Mouse (Mus musculus) intestine, embryonic 14.5 days (tissue): ENCODE data around the gene Miip. TPM values are rescaled to one million over a fixed set of nuclear protein-coding genes. Genes with fewer than 3 reads are reported as not detected.
A peak's percentile ranks its signal among the peaks of the same experiment; 100 is the strongest.
"Not testable (repeated sequence)": the region's sequence is repeated elsewhere in the genome, so short reads cannot be mapped to it uniquely, and the experiment has no call there.

Source experiments
- ATAC-seq: fragments of 200-750 bp; cut with Nextera tagmentation; replicated peaks from 2 replicates; pipeline ENCODE4 v1.8.0; 2017; ENCODE audit warnings: low read depth, moderate number of reproducible peaks, moderate TSS enrichment, moderate library complexity; ENCODE audit not compliant: low FRiP score, low TSS enrichment
- DNase-seq: peaks from one replicate; pipeline ENCODE4 v3.0.0-alpha.2; 2018; ENCODE audit warnings: low spot score
- H3K27ac ChIP-seq: fragments of 300-500 bp; sonication (generic); 2 replicates; pipeline ENCODE4 v1.5.1; 2014; ENCODE audit warnings: low read depth, mild to moderate bottlenecking, control low read depth
- H3K27me3 ChIP-seq: fragments of 300-500 bp; sonication (generic); replicated peaks from 2 replicates; pipeline ENCODE4 v1.6.1; 2014; ENCODE audit warnings: low read length, control low read depth; ENCODE audit not compliant: control insufficient read depth, insufficient read depth
- H3K36me3 ChIP-seq: fragments of 300-500 bp; sonication (generic); 2 replicates; pipeline ENCODE4 v1.6.1; 2014; ENCODE audit warnings: low read length, control low read depth; ENCODE audit not compliant: control insufficient read depth, insufficient read depth
- H3K4me1 ChIP-seq: fragments of 300-500 bp; sonication (generic); replicated peaks from 2 replicates; pipeline ENCODE4 v1.6.1; 2014; ENCODE audit warnings: low read length, control low read depth, mixed read lengths; ENCODE audit not compliant: control insufficient read depth, insufficient read depth
- H3K4me2 ChIP-seq: fragments of 300-500 bp; sonication (generic); 2 replicates; pipeline ENCODE4 v1.6.1; 2014; ENCODE audit warnings: low read length
- H3K4me3 ChIP-seq: fragments of 300-500 bp; sonication (generic); 2 replicates; pipeline ENCODE4 v1.5.1; 2014; ENCODE audit warnings: low read depth, low read length, control low read depth, mixed read lengths
- H3K9ac ChIP-seq: fragments of 300-500 bp; sonication (generic); 2 replicates; pipeline ENCODE4 v1.6.1; 2014; ENCODE audit warnings: mild to moderate bottlenecking, low read length
- H3K9me3 ChIP-seq: fragments of 300-500 bp; sonication (generic); 2 replicates; pipeline ENCODE4 v1.6.1; 2016; ENCODE audit warnings: low read length, control low read depth; ENCODE audit not compliant: control insufficient read depth
- WGBS: fragments of 180-500 bp; shearing (Covaris S2); extraction: QIAGEN DNeasy Blood & Tissue Kit; methylation state at CpG from one replicate; pipeline ENCODE4 v1.1.7; 2014; 5-methylcytosine and 5-hydroxymethylcytosine counted together
- polyA plus RNA-seq: library from polyadenylated mRNA; unstranded; fragments of >200 nt; fragmentation: Nextera tagmentation; extraction: Ambion mirVana; gene quantifications from 2 replicates; pipeline ENCODE4 v1.2.1, GENCODE M21; 2014

The Miip gene
- polyA plus RNA-seq, 1 experiment from 2014 or later: 32.1 TPM

GRCm38 (mm10) chr4:147866056-147866455 lies 2.6 kb downstream of the Miip start:
- no peaks in the 10 kb centered on the region for H3K9me3 ChIP-seq
- H3K9ac ChIP-seq: no peak overlapping the region
- 97% methylated on average over 9 of the region's 9 CpGs for WGBS
- H3K4me2 ChIP-seq: no peak overlapping the region
- DNase-seq (no peak), ATAC-seq (no peak)
- peaks cover 19% of the 10 kb centered on the region for H3K4me1 ChIP-seq
- no peaks in the 10 kb centered on the region for H3K27me3 ChIP-seq
- H3K36me3 ChIP-seq: peaks cover 44% of the 10 kb centered on the region
- no peak overlapping the region for H3K4me3 ChIP-seq
- H3K27ac ChIP-seq: no peak overlapping the region

DNA sequence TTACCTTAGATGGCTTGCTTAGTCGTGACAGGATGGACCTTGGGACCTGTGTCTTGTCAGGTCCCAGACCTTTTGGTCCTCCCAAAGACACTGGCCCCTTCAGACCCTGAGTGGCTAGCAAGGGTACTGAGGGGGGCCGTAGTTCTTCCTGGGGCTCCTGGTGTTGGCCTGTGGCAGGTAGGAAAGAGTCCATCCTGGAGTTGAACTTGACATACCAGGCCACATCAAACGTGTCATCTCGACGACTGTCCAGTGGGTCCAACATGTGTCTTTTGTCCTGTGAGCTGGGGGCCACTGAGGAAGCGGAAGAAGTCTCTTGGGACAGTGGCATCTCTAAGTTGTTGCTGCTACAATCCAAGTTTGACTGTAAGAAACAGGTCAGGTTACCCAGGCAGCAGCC lies 3.0 kb downstream of the Miip start:
- no peak for DNase-seq
- Histone ChIP-seq H3K9me3 (no peaks in the 10 kb centered on the region), H3K4me1 (peaks cover 19% of the 10 kb centered on the region), H3K27me3 (no peaks in the 10 kb centered on the region), H3K36me3 (peaks cover 48% of the 10 kb centered on the region), H3K4me3 (no peak overlapping the region), H3K27ac (no peak overlapping the region), H3K4me2 (no peak overlapping the region), H3K9ac (no peak overlapping the region)
- 92% methylated on average over 6 of the region's 6 CpGs for WGBS
- no peak for ATAC-seq

DNA sequence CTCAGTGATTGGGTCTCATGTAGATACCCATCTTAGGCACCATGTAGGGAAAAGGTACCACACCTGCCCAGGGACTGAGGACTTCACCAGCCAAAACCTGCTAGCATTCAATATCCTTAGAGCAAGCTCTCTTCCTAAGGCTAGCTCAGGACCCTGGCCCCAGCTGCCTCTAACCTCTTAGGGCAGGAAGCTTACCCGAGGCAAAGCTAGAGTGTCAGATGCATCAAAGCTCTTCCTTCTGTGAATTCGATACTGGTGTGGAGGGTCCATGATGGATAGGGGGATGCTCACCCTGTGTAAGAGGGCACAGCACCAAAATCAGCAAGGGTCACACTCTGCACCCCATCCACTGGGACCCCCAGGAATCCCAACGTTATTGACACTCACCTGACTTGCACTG lies 6.6 kb downstream of the Miip start:
- WGBS: 88% methylated on average over 3 of the region's 3 CpGs
- H3K27me3 ChIP-seq: no peaks in the 10 kb centered on the region
- H3K4me1 ChIP-seq: no peaks in the 10 kb centered on the region
- H3K4me2 ChIP-seq: no peak overlapping the region
- H3K27ac ChIP-seq: no peak overlapping the region
- H3K4me3 ChIP-seq: no peak overlapping the region
- H3K9ac ChIP-seq: no peak overlapping the region
- DNase-seq (no peak), ATAC-seq (no peak)
- H3K36me3 ChIP-seq: peaks cover 49% of the 10 kb centered on the region
- no peaks in the 10 kb centered on the region for H3K9me3 ChIP-seq

DNA sequence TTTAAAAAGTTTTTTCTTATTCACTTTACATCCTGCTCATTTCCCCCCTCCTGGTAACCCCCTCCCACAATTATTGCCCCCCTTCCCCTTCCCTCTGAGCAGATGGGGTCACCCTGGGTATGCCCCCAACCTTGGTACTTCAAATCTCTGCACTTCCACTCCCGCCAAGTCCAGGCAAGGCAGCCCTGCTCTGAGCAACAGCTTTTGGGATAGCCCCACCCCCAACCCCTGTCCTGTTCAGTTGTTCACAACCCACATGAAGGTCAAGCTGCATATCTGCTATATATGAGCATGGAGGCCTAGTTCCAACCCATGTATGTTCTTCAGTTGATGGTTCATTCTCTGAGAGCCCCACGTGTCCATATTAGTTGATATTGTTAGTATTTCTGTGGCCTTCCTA lies 17.8 kb downstream of the Miip start:
- H3K27me3 ChIP-seq: no peaks in the 10 kb centered on the region
- H3K4me2 ChIP-seq: no peak overlapping the region
- no peak overlapping the region for H3K9ac ChIP-seq
- H3K27ac ChIP-seq: no peak overlapping the region
- no peaks in the 10 kb centered on the region for H3K36me3 ChIP-seq
- DNase-seq (no peak), ATAC-seq (no peak)
- H3K4me3 ChIP-seq: no peak overlapping the region
- WGBS: 66% methylated on average over 2 of the region's 2 CpGs
- H3K4me1 ChIP-seq: peaks cover 6% of the 10 kb centered on the region; the same call in 1 of the 2 replicates
- no peaks in the 10 kb centered on the region for H3K9me3 ChIP-seq

DNA sequence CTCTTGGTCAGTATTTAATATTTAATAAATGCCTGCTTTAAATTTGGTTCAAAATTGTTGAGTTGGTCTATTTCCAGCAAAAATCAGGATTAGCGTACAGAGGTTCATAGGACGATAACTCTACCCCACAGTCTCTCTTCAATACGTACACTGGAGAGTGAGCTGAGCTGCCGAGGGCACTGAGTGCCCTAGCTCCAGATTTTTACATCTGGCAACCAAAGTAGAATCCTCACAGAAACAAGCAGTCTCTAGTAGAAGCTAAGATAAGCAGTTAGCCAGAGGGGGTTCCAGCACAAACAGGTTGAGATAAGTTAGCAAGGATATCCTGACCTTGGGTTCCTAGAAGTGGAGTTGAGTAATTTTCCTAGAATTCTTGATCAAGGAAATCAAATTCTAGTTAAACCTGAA lies 20.0 kb downstream of the Miip start:
- Histone ChIP-seq H3K4me3 (peak overlapping the region; percentile 86), H3K9ac (peak overlapping the region; percentile 64), H3K36me3 (no peaks in the 10 kb centered on the region; the same call in 1 of the 2 replicates), H3K27ac (peak overlapping the region; percentile 62), H3K9me3 (0 out of 2 replicates have a peak, but pooled peaks cover under 1% of the 10 kb centered on the region), H3K27me3 (no peaks in the 10 kb centered on the region), H3K4me1 (peaks cover 6% of the 10 kb centered on the region; the same call in 1 of the 2 replicates), H3K4me2 (peak overlapping the region; percentile 76)
- DNase-seq: no peak
- 8% methylated on average over 4 of the region's 4 CpGs for WGBS
- ATAC-seq: peak; percentile 75

DNA sequence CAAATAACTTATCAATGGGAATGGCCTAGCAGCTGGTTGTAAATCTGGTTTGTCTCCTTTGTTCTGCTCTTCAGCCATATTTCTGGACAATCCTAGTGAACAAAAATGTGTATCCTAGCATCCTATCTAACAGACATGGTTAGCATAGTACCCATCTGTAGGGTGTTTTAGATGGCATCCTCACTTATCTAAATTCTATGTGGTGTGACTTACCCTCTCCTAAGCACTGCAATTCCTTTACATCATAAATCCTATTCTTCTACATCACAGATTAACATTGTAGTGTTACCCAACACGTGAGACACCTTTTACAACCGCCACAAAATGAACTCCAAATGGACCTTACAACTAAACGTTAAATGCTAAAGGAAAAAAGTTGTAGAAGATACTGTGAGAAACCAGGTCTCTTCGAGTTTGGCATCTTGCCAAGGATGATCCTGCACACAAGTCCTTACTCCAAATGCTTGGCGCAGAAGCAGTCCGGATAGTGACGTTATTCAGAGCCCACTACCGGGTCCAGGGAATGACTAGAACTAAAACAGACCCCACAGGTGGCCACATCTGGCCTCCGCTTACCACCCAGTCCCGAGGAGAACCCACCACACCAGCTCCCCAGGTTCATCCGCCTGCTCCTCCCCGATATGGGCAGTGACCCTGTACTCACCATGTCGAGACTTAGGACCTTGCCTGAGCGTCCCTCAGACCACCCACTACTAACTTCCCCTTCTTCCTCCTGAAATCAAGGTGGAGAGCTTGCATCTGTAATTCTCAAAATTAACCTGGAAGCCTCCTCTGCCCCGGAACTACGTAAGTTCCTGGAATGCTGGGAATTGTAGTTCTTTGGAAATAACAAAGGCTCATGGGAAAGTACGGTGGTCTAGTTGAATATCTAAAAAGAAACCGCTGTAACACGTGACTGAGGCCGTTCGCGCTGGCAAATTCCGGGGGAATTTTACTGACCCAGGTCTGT lies 20.7 kb downstream of the Miip start, which contains the start of gene Zfp933:
Gene Zfp933 (minus strand): TSS at position 753 of the 970 bp plus-strand sequence.
- ATAC-seq (peak; percentile 90), DNase-seq (peak; percentile 82)
- peak within 1 kb of the TSS; percentile 76 for H3K4me2 ChIP-seq
- H3K9ac ChIP-seq: peak within 1 kb of the TSS; percentile 64
- peaks cover 6% of the 10 kb centered on the region; the same call in 1 of the 2 replicates for H3K4me1 ChIP-seq
- H3K4me3 ChIP-seq: peak within 1 kb of the TSS; percentile 86
- no peaks in the 10 kb centered on the region for H3K27me3 ChIP-seq
- peak within 1 kb of the TSS; percentile 62 for H3K27ac ChIP-seq
- WGBS: 3% methylated on average over 23 of the region's 23 CpGs
- H3K9me3 ChIP-seq: 0 out of 2 replicates have a peak, but pooled peaks cover 7% of the 10 kb centered on the region
- peaks cover 4% of the 10 kb centered on the region; the same call in 1 of the 2 replicates for H3K36me3 ChIP-seq

DNA sequence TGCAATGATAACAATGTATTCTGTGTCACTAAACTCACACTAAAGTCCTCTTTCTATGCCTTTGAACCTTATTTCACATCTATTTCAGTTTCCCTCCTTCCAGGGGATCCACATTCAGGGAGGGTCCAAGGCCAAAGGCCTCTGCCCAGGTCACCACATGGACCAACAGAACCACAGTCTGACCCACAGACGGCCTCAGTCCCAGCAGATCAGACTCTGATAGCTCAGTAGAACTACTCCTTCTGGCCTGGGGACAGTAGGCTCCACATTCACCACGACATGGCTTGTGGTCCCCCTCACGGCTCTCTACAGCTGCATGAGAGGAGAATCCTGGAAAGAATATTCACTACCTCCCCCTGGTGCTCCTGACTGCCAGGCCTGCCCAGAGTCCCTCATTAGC lies 25.7 kb downstream of the Miip start:
- H3K27ac ChIP-seq: no peak overlapping the region
- no peak for ATAC-seq
- H3K4me1 ChIP-seq: no peaks in the 10 kb centered on the region; the same call in 1 of the 2 replicates
- 94% methylated on average over 3 of the region's 3 CpGs for WGBS
- H3K9ac ChIP-seq: no peak overlapping the region
- no peak overlapping the region for H3K4me2 ChIP-seq
- peaks cover 25% of the 10 kb centered on the region for H3K36me3 ChIP-seq
- H3K27me3 ChIP-seq: no peaks in the 10 kb centered on the region
- H3K4me3 ChIP-seq: no peak overlapping the region
- DNase-seq: no peak
- H3K9me3 ChIP-seq: peaks cover 24% of the 10 kb centered on the region

DNA sequence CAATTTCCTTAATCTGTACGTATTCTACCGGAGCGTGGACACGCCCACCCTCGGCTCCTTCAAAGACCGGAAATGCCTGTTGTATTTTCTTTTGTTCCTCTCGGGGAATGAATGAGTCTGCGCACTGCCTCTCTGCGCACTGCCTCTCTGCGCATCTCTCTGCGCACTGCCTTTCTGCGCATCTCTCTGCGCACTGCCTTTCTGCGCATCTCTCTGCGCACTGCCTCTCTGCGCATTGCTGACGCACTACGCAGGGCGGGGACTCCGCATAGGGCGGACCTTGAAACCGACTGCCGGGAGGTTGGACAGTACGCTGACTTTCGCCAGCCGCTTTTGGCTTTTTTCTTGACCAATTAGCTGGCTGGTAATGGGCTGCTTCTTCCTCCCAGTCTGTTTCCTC lies 29.3 kb downstream of the Miip start:
- not testable (repeated sequence) for DNase-seq, ATAC-seq, H3K9ac ChIP-seq, H3K4me2 ChIP-seq, H3K4me3 ChIP-seq, H3K27ac ChIP-seq, H3K4me1 ChIP-seq, H3K27me3 ChIP-seq
- Histone ChIP-seq H3K9me3 (peaks cover 26% of the 10 kb centered on the region), H3K36me3 (peaks cover 25% of the 10 kb centered on the region)
- 100% methylated on average over 7 of the region's 26 CpGs for WGBS
